Mouse (Mus musculus) CH12.LX (cell line): ENCODE measurements around the gene Hspb11.

Experiments used
- BHLHE40 ChIP-seq: IDR thresholded peaks from 2 replicates; pipeline ENCODE4 v1.6.1; 2011; ENCODE audit warnings: mild to moderate bottlenecking, low read depth, low read length, improper control_type of control experiment
- CHD1 ChIP-seq: IDR thresholded peaks from 2 replicates; pipeline ENCODE4 v1.6.1; 2012; ENCODE audit warnings: low read depth, low read length, improper control_type of control experiment, inconsistent platforms
- CTCF ChIP-seq, 2 experiments: IDR thresholded peaks in 1 of 2; conservative IDR thresholded peaks in 1 of 2; 2 replicates each; pipeline ENCODE4 v1.5.1; 2011 to 2012; ENCODE audit warnings: low read depth in 2 of 2, low read length in 2 of 2, improper control_type of control experiment in 1 of 2, inconsistent platforms in 1 of 2, mild to moderate bottlenecking in 1 of 2, moderate library complexity in 1 of 2
- EP300 ChIP-seq: IDR thresholded peaks from 2 replicates; pipeline ENCODE4 v1.6.1; 2011; ENCODE audit warnings: low read length, improper control_type of control experiment
- TBP ChIP-seq: conservative IDR thresholded peaks from 2 replicates; pipeline ENCODE4 v1.6.1; 2011; ENCODE audit warnings: low read depth, low read length, improper control_type of control experiment
- ZKSCAN1 ChIP-seq: IDR thresholded peaks from 2 replicates; pipeline ENCODE4 v1.6.1; 2012; ENCODE audit warnings: low read depth, inconsistent platforms, low read length, improper control_type of control experiment, borderline replicate concordance
- ZMIZ1 ChIP-seq: IDR thresholded peaks from 2 replicates; pipeline ENCODE4 v1.6.1; 2012; ENCODE audit warnings: low read depth, mild to moderate bottlenecking, inconsistent platforms, low read length, improper control_type of control experiment

- TF ChIP-seq CTCF (conservative IDR thresholded peaks at IDR 0.05 in 1 of 2, IDR thresholded peaks at IDR 0.05 in 1 of 2; ENCODE audit: low read depth in 2 of 2, low read length in 2 of 2): no peak
- no peak for TF ChIP-seq ZMIZ1
- no peak for TF ChIP-seq ZKSCAN1
- TF ChIP-seq CHD1: no peak
- peak; percentile 47; the same call in 1 of the 2 replicates for TF ChIP-seq EP300
- no peak for TF ChIP-seq TBP
- TF ChIP-seq BHLHE40: no peak
These were observed 9.7 kb upstream of the Hspb11 start for GRCm38 (mm10) chr4:107243365-107244333.
